Mouse (Mus musculus) limb, embryonic 11.5 days (tissue): ENCODE results near the gene Tnrc6b. TPM values are rescaled to one million over a fixed set of nuclear protein-coding genes. Genes with fewer than 3 reads are reported as not detected.
"Not testable (repeated sequence)": the region's sequence is repeated elsewhere in the genome, so short reads cannot be mapped to it uniquely, and the experiment has no call there.

Experiments used
- ATAC-seq: fragments of 200-750 bp; cut with Nextera tagmentation; 2 replicates; pipeline ENCODE4 v1.8.0; 2017; ENCODE audit warnings: low read depth; ENCODE audit not compliant: insufficient number of reproducible peaks, low FRiP score, low TSS enrichment
- DNase-seq: peaks from one replicate; pipeline ENCODE4 v3.0.0-alpha.2; 2015; ENCODE audit warnings: low spot score
- H3K27ac ChIP-seq: fragments of 300-500 bp; sonication (generic); replicated peaks from 2 replicates; pipeline ENCODE4 v1.5.1; 2014; ENCODE audit warnings: low read depth, mild to moderate bottlenecking, low read length
- H3K27me3 ChIP-seq: fragments of 300-500 bp; sonication (generic); 2 replicates; pipeline ENCODE4 v1.6.1; 2014; ENCODE audit warnings: mild to moderate bottlenecking, low read length, mixed read lengths; ENCODE audit not compliant: control insufficient read depth, insufficient read depth
- H3K36me3 ChIP-seq: fragments of 300-500 bp; sonication (generic); 2 replicates; pipeline ENCODE4 v1.6.1; 2014; ENCODE audit warnings: mild to moderate bottlenecking, low read length, moderate library complexity, mixed read lengths; ENCODE audit not compliant: control insufficient read depth, insufficient read depth
- H3K4me1 ChIP-seq: fragments of 300-500 bp; sonication (generic); 2 replicates; pipeline ENCODE4 v1.6.1; 2014; ENCODE audit warnings: low read length, mixed read lengths; ENCODE audit not compliant: control insufficient read depth, insufficient read depth
- H3K4me2 ChIP-seq: fragments of 300-500 bp; sonication (generic); 2 replicates; pipeline ENCODE4 v1.6.1; 2014; ENCODE audit warnings: low read depth, mild to moderate bottlenecking, moderate library complexity; ENCODE audit not compliant: severe bottlenecking
- H3K4me3 ChIP-seq: fragments of 300-500 bp; sonication (generic); 2 replicates; pipeline ENCODE4 v1.5.1; 2014; ENCODE audit warnings: low read depth, low read length
- H3K9ac ChIP-seq: fragments of 300-500 bp; sonication (generic); 2 replicates; pipeline ENCODE4 v1.6.1; 2014; ENCODE audit warnings: mild to moderate bottlenecking, low read length
- H3K9me3 ChIP-seq: fragments of 300-500 bp; sonication (generic); 2 replicates; pipeline ENCODE4 v1.6.1; 2016; ENCODE audit warnings: low read length; ENCODE audit not compliant: control insufficient read depth
- WGBS: fragments of 180-500 bp; shearing (Covaris S2); extraction: QIAGEN DNeasy Blood & Tissue Kit; methylation state at CpG from one replicate; pipeline ENCODE4 v1.1.7; 2014; 5-methylcytosine and 5-hydroxymethylcytosine counted together
- polyA plus RNA-seq: library from polyadenylated mRNA; unstranded; fragments of >200 nt; fragmentation: Nextera tagmentation; extraction: Ambion mirVana; gene quantifications from 2 replicates; pipeline ENCODE4 v1.2.1, GENCODE M21; 2014

Gene Tnrc6b
- polyA plus RNA-seq, 1 experiment from 2014 or later: 15.4 TPM

DNA sequence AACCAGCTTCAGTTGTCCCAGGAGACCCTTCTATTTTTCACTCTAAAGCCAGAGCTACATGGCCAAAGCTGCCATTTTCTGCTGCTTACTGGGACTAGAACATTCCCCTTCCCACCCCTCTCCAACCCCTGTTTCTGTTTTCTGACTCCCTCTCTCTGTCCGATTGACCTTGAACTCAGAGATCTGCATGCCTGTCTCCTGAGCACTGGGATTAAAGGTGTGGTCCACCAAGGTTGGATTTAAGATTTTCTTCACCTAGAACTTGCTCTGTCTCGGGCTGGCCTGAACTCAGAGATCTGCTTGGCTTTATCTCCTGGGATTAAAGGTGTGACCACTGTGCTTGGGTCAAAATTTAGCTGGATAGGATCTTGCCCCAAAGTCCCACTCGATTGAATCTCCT, 209.2 kb downstream of the Tnrc6b start:
- no peaks in the 10 kb centered on the region for H3K27me3 ChIP-seq
- no peak overlapping the region for H3K9ac ChIP-seq
- DNase-seq: no peak
- no peaks in the 10 kb centered on the region for H3K9me3 ChIP-seq
- no peak overlapping the region for H3K4me3 ChIP-seq
- no peak overlapping the region for H3K4me2 ChIP-seq
- ATAC-seq: no peak
- 96% methylated on average over 3 of the region's 3 CpGs for WGBS
- H3K36me3 ChIP-seq: peaks cover 23% of the 10 kb centered on the region
- no peaks in the 10 kb centered on the region for H3K4me1 ChIP-seq
- no peak overlapping the region for H3K27ac ChIP-seq

DNA sequence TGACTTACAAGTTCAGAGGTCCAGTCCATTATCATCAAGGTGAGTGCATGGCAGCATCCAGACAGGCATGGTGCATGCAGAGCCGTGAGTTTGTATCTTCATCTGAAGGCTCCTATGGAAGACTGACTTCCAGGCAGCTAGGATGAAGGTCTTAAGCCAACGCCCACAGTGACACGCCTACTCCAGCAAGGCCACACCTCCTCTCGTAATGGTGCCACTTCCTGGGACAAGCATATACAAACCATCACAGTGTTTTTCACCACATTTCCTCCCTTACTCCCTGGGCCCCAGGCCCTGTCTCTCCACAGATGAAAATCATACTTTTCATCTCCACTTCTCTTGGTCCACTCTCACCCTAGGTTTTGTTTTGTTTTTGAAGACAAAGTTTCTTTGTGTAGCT, 210.7 kb downstream of the Tnrc6b start:
- Histone ChIP-seq H3K27me3 (no peaks in the 10 kb centered on the region), H3K4me3 (no peak overlapping the region), H3K36me3 (peaks cover 18% of the 10 kb centered on the region), H3K4me2 (no peak overlapping the region), H3K27ac (no peak overlapping the region), H3K9me3 (no peaks in the 10 kb centered on the region), H3K9ac (no peak overlapping the region), H3K4me1 (no peaks in the 10 kb centered on the region)
- DNase-seq (no peak), ATAC-seq (no peak)
- WGBS: 77% methylated on average over 4 of the region's 4 CpGs

DNA sequence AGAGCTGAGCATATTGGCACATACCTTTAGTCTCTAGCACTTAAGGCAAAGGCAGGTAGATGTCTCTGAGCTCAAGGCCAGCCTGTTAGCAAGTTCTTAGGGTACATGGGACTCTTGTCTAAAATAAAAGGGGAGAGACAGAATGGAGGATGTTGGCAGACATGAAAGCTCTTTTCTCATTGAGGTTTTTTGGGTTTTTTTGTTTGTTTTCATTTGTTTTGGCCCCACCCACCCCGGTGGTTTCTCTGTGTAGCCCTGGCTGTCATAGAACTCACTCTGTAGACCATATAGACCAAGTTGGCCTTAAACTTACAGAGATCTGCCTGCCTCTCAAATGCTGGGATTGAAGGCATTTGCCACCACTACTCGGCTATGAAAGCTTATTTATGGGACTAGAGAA, 213.1 kb downstream of the Tnrc6b start:
- Histone ChIP-seq H3K36me3 (peaks cover 19% of the 10 kb centered on the region), H3K4me2 (no peak overlapping the region), H3K9ac (no peak overlapping the region), H3K4me3 (no peak overlapping the region), H3K27ac (no peak overlapping the region), H3K4me1 (no peaks in the 10 kb centered on the region), H3K27me3 (no peaks in the 10 kb centered on the region), H3K9me3 (no peaks in the 10 kb centered on the region)
- DNase-seq: no peak
- 94% methylated on average over 2 of the region's 2 CpGs for WGBS
- no peak for ATAC-seq

DNA sequence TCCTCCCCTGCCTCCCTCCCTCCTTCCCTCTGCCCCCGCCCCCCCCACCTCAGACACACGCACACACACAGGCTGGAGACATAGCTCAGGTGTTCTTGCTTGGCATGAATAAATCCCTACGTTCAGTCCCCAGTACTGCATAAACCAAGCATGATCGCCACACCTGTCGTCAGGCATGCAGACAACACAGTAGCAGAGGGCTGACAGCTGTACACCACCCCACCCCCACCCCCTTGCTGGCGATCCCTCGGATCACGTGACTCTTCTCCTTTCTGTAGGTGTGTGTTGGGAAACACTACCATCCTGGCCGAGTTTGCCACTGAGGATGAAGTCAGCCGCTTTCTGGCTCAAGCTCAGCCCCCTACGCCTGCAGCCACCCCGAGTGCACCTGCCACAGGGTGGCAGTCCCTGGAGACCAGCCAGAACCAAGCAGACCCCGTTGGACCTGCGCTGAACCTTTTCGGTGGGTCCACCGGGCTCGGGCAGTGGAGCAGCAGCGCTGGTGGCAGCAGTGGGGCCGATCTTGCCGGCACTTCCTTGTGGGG, 217.8 kb downstream of the Tnrc6b start:
- Histone ChIP-seq H3K4me3 (no peak overlapping the region), H3K4me1 (no peaks in the 10 kb centered on the region), H3K4me2 (no peak overlapping the region), H3K27ac (no peak overlapping the region), H3K27me3 (no peaks in the 10 kb centered on the region), H3K9ac (no peak overlapping the region), H3K36me3 (peaks cover 8% of the 10 kb centered on the region; the same call in 1 of the 2 replicates), H3K9me3 (no peaks in the 10 kb centered on the region)
- no peak for DNase-seq
- ATAC-seq: no peak
- WGBS: 77% methylated on average over 20 of the region's 20 CpGs

DNA sequence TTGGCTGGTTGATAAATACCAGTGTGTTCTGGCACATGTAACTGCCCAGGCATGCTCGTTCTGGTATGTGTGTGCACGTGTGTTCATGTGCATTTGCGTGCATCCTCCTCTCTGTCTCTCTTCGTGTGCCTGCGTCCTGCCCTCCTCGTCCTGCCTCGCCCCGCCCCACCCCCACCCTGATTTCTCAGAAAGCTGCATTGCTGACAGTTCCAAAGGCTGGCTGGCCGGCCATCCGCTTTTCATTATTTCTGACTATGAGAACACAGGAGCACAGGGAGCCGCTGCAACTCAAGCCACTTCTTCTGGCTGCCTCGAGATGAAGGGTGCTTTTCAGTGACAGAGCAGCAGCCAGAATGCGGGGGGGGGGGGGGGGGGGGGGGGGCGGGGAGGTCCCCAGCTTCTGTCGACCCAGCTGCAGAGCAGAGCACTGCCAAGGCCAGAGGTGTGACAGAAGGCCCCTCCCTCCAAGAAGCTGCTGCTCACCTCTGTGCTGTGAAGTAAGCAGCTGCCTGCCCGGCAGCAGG, 219.0 kb downstream of the Tnrc6b start:
- Histone ChIP-seq H3K4me2 (no peak overlapping the region), H3K27ac (0 out of 2 replicates have a peak overlapping the region, but pooled peaks have one; percentile 43), H3K9me3 (no peaks in the 10 kb centered on the region), H3K9ac (no peak overlapping the region), H3K4me1 (no peaks in the 10 kb centered on the region), H3K4me3 (no peak overlapping the region), H3K27me3 (no peaks in the 10 kb centered on the region), H3K36me3 (peaks cover 8% of the 10 kb centered on the region; the same call in 1 of the 2 replicates)
- WGBS: 5% methylated on average over 15 of the region's 16 CpGs
- DNase-seq (peak; percentile 77), ATAC-seq (peak; percentile 75)

DNA sequence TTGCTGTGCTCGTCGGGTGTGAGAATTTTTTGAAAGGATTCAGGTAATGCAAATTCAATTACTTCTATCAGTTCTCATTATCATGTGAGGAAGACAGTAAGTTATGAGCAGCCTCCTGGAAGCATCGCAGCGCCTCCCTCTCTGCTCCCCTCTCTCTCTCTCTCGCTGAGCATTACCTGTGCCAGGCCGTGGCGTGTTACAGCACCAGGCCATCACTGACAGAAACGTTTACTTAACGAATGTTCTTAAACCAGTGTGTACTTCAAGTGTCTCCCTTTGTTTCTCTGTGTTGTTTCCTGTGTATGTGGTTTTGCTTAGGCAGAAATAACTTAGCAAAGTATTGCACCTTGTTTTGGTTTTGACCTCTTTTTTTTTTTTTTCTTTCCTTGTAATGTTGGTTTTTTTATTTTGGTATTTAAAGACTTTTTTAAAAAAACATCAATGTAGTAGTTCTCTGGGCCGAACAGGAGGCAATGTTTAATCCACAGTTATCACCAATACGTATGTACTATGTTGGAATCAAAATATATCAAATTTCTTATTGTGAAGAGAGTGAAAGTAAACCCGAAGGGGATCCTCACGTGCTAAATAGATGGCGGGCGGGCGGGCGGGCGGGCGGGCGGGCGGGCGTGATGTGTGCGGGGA, 219.7 kb downstream of the Tnrc6b start:
- H3K27me3 ChIP-seq, H3K36me3 ChIP-seq, ATAC-seq, H3K4me2 ChIP-seq, H3K4me1 ChIP-seq, H3K4me3 ChIP-seq, H3K27ac ChIP-seq, DNase-seq, H3K9ac ChIP-seq, H3K9me3 ChIP-seq: not testable (repeated sequence)
- 82% methylated on average over 23 of the region's 23 CpGs for WGBS

DNA sequence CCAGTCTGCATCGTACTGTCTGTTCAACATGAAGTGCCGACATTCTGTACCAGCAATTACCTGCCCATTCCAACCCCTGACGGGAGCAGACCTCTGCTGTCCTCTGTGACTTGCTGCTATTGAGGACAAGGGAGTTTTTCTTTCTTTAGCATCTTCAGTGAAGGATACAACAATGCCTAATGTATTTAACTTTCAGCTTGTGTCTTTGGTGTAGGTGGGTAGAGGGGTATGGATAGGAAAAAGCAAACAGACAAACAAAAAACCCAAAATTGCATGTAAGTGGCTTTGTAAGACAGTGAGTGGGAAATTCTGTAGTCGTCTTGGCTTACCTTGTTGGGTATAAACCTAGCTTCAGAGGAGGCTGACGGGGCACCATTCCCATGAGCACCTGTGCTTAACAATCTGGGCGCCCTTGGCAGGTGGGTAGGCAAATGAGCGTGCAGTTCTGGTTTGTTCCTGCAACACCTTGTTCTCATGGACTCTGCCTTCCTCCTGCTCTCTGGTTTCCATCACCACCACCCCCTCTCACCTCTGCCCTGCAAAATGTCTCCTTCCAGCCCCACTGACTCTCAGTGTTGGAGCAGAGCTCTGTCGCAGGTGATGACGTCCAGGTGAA, 220.3 kb downstream of the Tnrc6b start:
- DNase-seq (no peak), ATAC-seq (no peak)
- Histone ChIP-seq H3K9me3 (no peaks in the 10 kb centered on the region), H3K36me3 (peaks cover 8% of the 10 kb centered on the region; the same call in 1 of the 2 replicates), H3K27me3 (no peaks in the 10 kb centered on the region), H3K4me3 (no peak overlapping the region), H3K9ac (no peak overlapping the region), H3K4me2 (no peak overlapping the region), H3K4me1 (no peaks in the 10 kb centered on the region), H3K27ac (no peak overlapping the region)
- WGBS: 88% methylated on average over 9 of the region's 9 CpGs

DNA sequence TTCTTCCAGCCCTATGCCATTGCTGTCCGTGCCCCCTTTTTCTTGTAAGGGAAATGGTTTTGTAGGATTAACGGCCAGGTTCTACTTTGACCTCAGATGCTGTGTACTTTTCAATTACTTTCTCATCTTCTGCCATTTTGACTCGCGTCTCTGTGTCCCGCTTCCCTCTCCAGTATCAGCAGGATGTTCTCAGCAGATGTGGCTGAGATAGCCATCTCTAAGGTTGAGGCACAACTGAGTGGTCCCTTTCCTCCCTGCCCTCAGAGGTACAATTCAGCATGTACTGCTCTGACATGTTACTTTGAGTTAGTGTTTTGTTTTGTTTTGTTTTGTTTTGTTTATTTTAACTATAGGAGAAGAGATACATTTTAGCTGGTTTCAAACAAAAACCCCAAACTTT, 223.7 kb downstream of the Tnrc6b start:
- H3K27me3 ChIP-seq: no peaks in the 10 kb centered on the region
- H3K4me3 ChIP-seq: no peak overlapping the region
- DNase-seq: no peak
- H3K9me3 ChIP-seq: no peaks in the 10 kb centered on the region
- no peak overlapping the region for H3K27ac ChIP-seq
- no peaks in the 10 kb centered on the region; the same call in 1 of the 2 replicates for H3K36me3 ChIP-seq
- no peak for ATAC-seq
- no peak overlapping the region for H3K4me2 ChIP-seq
- H3K9ac ChIP-seq: no peak overlapping the region
- no peaks in the 10 kb centered on the region for H3K4me1 ChIP-seq
- WGBS: 92% methylated on average over 5 of the region's 5 CpGs
